10 mouse cellular contexts compared by ENCODE assay signal in genomic region chr11:87010476-87010875, GRCm38 (mm10). TPM values are rescaled to one million over a fixed set of nuclear protein-coding genes. Genes with fewer than 3 reads are reported as not detected.
DNase-seq lines count a peak whose midpoint lies in the region; ATAC-seq and TF ChIP-seq lines count a peak whose summit lies in the region.
"Had no signal": no experiment of that assay in that cellular context is flagged by ENCODE, and none has a peak within 500 bp of the region (broad histone marks: within the 10 kb centered on the region; RNA-seq: fewer than 3 reads in every experiment).

No protein-coding gene starts in this region.

- no peak for TF ChIP-seq POLR2A in liver, adult 2 months (IDR thresholded peaks at IDR 0.05; ENCODE audit: extremely low read depth, insufficient read depth, low read length)

- no peak overlapping the region for H3K9ac ChIP-seq in intestine, postnatal 0 days (ENCODE audit: low read depth, low read length)
- no peak overlapping the region for H3K9ac ChIP-seq in liver, adult 2 months (ENCODE audit: low read depth, low read length)
- H3K9ac ChIP-seq: embryonic facial prominence, embryonic 13.5 days; liver, embryonic 15.5 days had no signal

- no peaks in the 10 kb centered on the region for H3K9me3 ChIP-seq in intestine, postnatal 0 days (ENCODE audit: control insufficient read depth)
- H3K9me3 ChIP-seq: embryonic facial prominence, embryonic 13.5 days; liver, embryonic 15.5 days had no signal

- DNase-seq in urinary bladder, postnatal 25 days (ENCODE audit: low spot score): peak; percentile 19
- DNase-seq in urinary bladder, postnatal 10 days (ENCODE audit: low spot score): no peak
- peak; percentile 53 for DNase-seq in cerebellum, adult 11 months
- DNase-seq in frontal cortex, postnatal 36 days (ENCODE audit: low spot score in 2 of 2): peak; percentile 49 to 74
- DNase-seq in liver, adult 2 months (ENCODE audit: extremely low read depth, low read depth, low spot score): peak; percentile 61
- peak; percentile 32 for DNase-seq in ovary, postnatal 36 days (ENCODE audit: low spot score)
- no peak for DNase-seq in spleen, adult 12 weeks (ENCODE audit: low spot score)

- H3K27ac ChIP-seq in intestine, postnatal 0 days (ENCODE audit: low read depth, low read length): no peak overlapping the region
- H3K27ac ChIP-seq in liver, adult 2 months (replicated peaks; ENCODE audit: insufficient read depth, low read depth, low read length): no peak overlapping the region
- H3K27ac ChIP-seq: embryonic facial prominence, embryonic 13.5 days; liver, embryonic 15.5 days had no signal

- H3K79me2 ChIP-seq in liver, adult 2 months (ENCODE audit: control insufficient read depth, insufficient read depth, low read length): no peaks in the 10 kb centered on the region

- H3K36me3 ChIP-seq in intestine, postnatal 0 days (ENCODE audit: control insufficient read depth, insufficient read depth): no peaks in the 10 kb centered on the region
- no peaks in the 10 kb centered on the region for H3K36me3 ChIP-seq in liver, adult 2 months (ENCODE audit: control insufficient read depth, insufficient read depth, low read length)
- H3K36me3 ChIP-seq: embryonic facial prominence, embryonic 13.5 days; liver, embryonic 15.5 days had no signal

- no peaks in the 10 kb centered on the region for H3K27me3 ChIP-seq in intestine, postnatal 0 days (replicated peaks; ENCODE audit: control insufficient read depth, insufficient read depth, low read length)
- H3K27me3 ChIP-seq in liver, adult 2 months (ENCODE audit: control insufficient read depth, insufficient read depth, low read length): no peaks in the 10 kb centered on the region
- H3K27me3 ChIP-seq: embryonic facial prominence, embryonic 13.5 days; liver, embryonic 15.5 days had no signal

- no peak overlapping the region for H3K4me2 ChIP-seq in intestine, postnatal 0 days (replicated peaks; ENCODE audit: low read depth)
- H3K4me2 ChIP-seq: embryonic facial prominence, embryonic 13.5 days; liver, embryonic 15.5 days had no signal

- TF ChIP-seq CTCF in intestine, postnatal 0 days (IDR thresholded peaks at IDR 0.05; ENCODE audit: low read depth): peak; percentile 82
- peak; percentile 49; the same call in 1 of the 2 replicates for TF ChIP-seq CTCF in liver, adult 2 months (IDR thresholded peaks at IDR 0.05; ENCODE audit: low read depth, low read length)

- peak; percentile 64; the same call in 1 of the 2 replicates for ATAC-seq in intestine, postnatal 0 days

- 18% methylated on average over 9 of the region's 9 CpGs for WGBS in intestine, postnatal 0 days
- 18% methylated on average over 9 of the region's 9 CpGs for WGBS in liver, adult 2 months

- H3K4me1 ChIP-seq in intestine, postnatal 0 days (replicated peaks; ENCODE audit: control insufficient read depth, insufficient read depth, low read length): no peaks in the 10 kb centered on the region
- no peaks in the 10 kb centered on the region for H3K4me1 ChIP-seq in liver, adult 2 months (ENCODE audit: control insufficient read depth, insufficient read depth, low read length)
- H3K4me1 ChIP-seq: liver, embryonic 15.5 days had no signal

- H3K4me3 ChIP-seq in intestine, postnatal 0 days (ENCODE audit: low read depth, low read length): no peak overlapping the region
- H3K4me3 ChIP-seq in liver, adult 2 months (ENCODE audit: insufficient read depth, low read depth, low read length): no peak overlapping the region
- H3K4me3 ChIP-seq: embryonic facial prominence, embryonic 13.5 days; liver, embryonic 15.5 days had no signal

RNA-seq across cellular contexts. Expression of gene Ypel2, which starts 17.0 kb away (rescaled TPM):
- 4.6 and 5.9 TPM in 2 replicates for polyA plus RNA-seq in intestine, postnatal 0 days (2015; fragmentation: Nextera tagmentation; extraction: Ambion mirVana)
- total RNA-seq in liver, adult 2 months (2014; rRNA removed): 6.2 and 9.7 TPM in 2 replicates
- 5.1 and 6.6 TPM in 2 replicates for polyA plus RNA-seq in liver, adult 2 months (2012; rRNA removed)

Comparison
In these comparisons a context has a peak if more than half of its experiments do, and no peak if none do; other contexts are left out.
1. DNase-seq: peak in urinary bladder, postnatal 25 days (single experiment), cerebellum, adult 11 months (single experiment), frontal cortex, postnatal 36 days (2 of 2), liver, adult 2 months (single experiment) and ovary, postnatal 36 days (single experiment); none in urinary bladder, postnatal 10 days (single experiment) and spleen, adult 12 weeks (single experiment).